ENCODE assay signal across 8 mouse cellular contexts in genomic region chr17:50136060-50136459, GRCm38 (mm10). TPM values are rescaled to one million over a fixed set of nuclear protein-coding genes. Genes with fewer than 3 reads are reported as not detected.
DNase-seq lines count a peak whose midpoint lies in the region; ATAC-seq and TF ChIP-seq lines count a peak whose summit lies in the region.

No protein-coding gene starts in this region.

- no peak overlapping the region for H3K9ac ChIP-seq in CH12.LX (ENCODE audit: insufficient read depth, low read depth)
- 0 out of 2 replicates have a peak overlapping the region, but pooled peaks have one; percentile 10 for H3K9ac ChIP-seq in heart, embryonic 16.5 days (ENCODE audit: low read length)
- H3K9ac ChIP-seq in liver, embryonic 13.5 days = no peak overlapping the region

- H3K27ac ChIP-seq in CH12.LX (ENCODE audit: insufficient read depth, low read depth) = 0 out of 2 replicates have a peak overlapping the region, but pooled peaks have one; percentile 16
- H3K27ac ChIP-seq in heart, embryonic 16.5 days (ENCODE audit: low read length) = peak overlapping the region; percentile 44; the same call in 1 of the 2 replicates
- H3K27ac ChIP-seq in liver, embryonic 13.5 days = no peak overlapping the region

- no peaks in the 10 kb centered on the region for H3K9me3 ChIP-seq in CH12.LX (replicated peaks; ENCODE audit: low read length)
- no peaks in the 10 kb centered on the region for H3K9me3 ChIP-seq in heart, embryonic 16.5 days (replicated peaks; ENCODE audit: control insufficient read depth, low read length)
- no peaks in the 10 kb centered on the region for H3K9me3 ChIP-seq in liver, embryonic 13.5 days (replicated peaks)

- dilution Hi-C loops in CH12.LX (cut with MboI; ENCODE audit: extremely low pct_ligation_motif_present, extremely low pct_unique_long_range_greater_than_20kb, low sequenced_read_pairs) = no loop called here

- WGBS in heart, embryonic 16.5 days = 34% methylated on average over 9 of the region's 9 CpGs
- WGBS in liver, embryonic 13.5 days (ENCODE audit: insufficient replicate concordance) = 21% methylated on average over 9 of the region's 9 CpGs

- H3K27me3 ChIP-seq in CH12.LX (replicated peaks) = no peaks in the 10 kb centered on the region
- no peaks in the 10 kb centered on the region for H3K27me3 ChIP-seq in heart, embryonic 16.5 days (ENCODE audit: control insufficient read depth, insufficient read depth, low read length)
- no peaks in the 10 kb centered on the region for H3K27me3 ChIP-seq in liver, embryonic 13.5 days

- no peak overlapping the region for H3K4me2 ChIP-seq in CH12.LX (ENCODE audit: insufficient read depth, low read depth, poor library complexity, severe bottlenecking)
- peak overlapping the region; percentile 9; the same call in 1 of the 2 replicates for H3K4me2 ChIP-seq in heart, embryonic 16.5 days (ENCODE audit: low read depth, low read length)
- no peak overlapping the region for H3K4me2 ChIP-seq in liver, embryonic 13.5 days

- peak; percentile 58; the same call in 1 of the 2 replicates for ATAC-seq in heart, embryonic 16.5 days (replicated peaks; ENCODE audit: extremely low read depth, insufficient read depth, low FRiP score)
- ATAC-seq in liver, embryonic 13.5 days (ENCODE audit: low read depth) = peak; percentile 71

- no peak for TF ChIP-seq EP300 in CH12.LX (IDR thresholded peaks at IDR 0.05; ENCODE audit: low read length)

- DNase-seq in 416B (ENCODE audit: low read depth) (peak; percentile 98), CH12.LX (ENCODE audit: extremely low read depth) (no peak)
- DNase-seq in liver, embryonic 13.5 days = peak; percentile 18
- DNase-seq in spleen, postnatal 10 days (ENCODE audit: low spot score in 2 of 2) = peak; percentile 27 to 64
- DNase-seq in layer of hippocampus, postnatal 10 days (ENCODE audit: low spot score in 2 of 2) = no peak
- DNase-seq in ovary, adult 18-20 months (ENCODE audit: low spot score) = no peak
- no peak for DNase-seq in right cerebral cortex, postnatal 36 days (ENCODE audit: low spot score in 2 of 2)

- H3K79me2 ChIP-seq in CH12.LX (replicated peaks; ENCODE audit: control insufficient read depth, extremely low read depth, insufficient read depth, poor library complexity, severe bottlenecking) = peaks cover 93% of the 10 kb centered on the region

- no peak for TF ChIP-seq CTCF in CH12.LX (conservative IDR thresholded peaks at IDR 0.05 in 1 of 2, IDR thresholded peaks at IDR 0.05 in 1 of 2; ENCODE audit: low read depth in 2 of 2, low read length in 2 of 2)

- H3K36me3 ChIP-seq in CH12.LX (replicated peaks in 1 of 2; ENCODE audit: control insufficient read depth in 1 of 2, insufficient read depth in 1 of 2, low read length in 1 of 2) = peaks cover 73 to 99% of the 10 kb centered on the region in 2 experiments
- no peaks in the 10 kb centered on the region for H3K36me3 ChIP-seq in heart, embryonic 16.5 days (ENCODE audit: control insufficient read depth, insufficient read depth)
- no peaks in the 10 kb centered on the region for H3K36me3 ChIP-seq in liver, embryonic 13.5 days

- in situ Hi-C loops in CH12.LX (cut with MboI; ENCODE audit: low pct_ligation_motif_present, low pct_unique_long_range_greater_than_20kb, low sequenced_read_pairs) = no loop called here

- H3K4me1 ChIP-seq in CH12.LX (ENCODE audit: control insufficient read depth in 1 of 2, insufficient read depth in 2 of 2) = peaks cover 0 to 84% of the 10 kb centered on the region in 2 experiments; a peak in 2 of 4 replicates
- H3K4me1 ChIP-seq in heart, embryonic 16.5 days (ENCODE audit: control insufficient read depth, insufficient read depth, low read length) = peaks cover 16% of the 10 kb centered on the region
- H3K4me1 ChIP-seq in liver, embryonic 13.5 days (replicated peaks) = peaks cover 19% of the 10 kb centered on the region

- H3K4me3 ChIP-seq in CH12.LX (replicated peaks in 1 of 3; ENCODE audit: low read depth in 2 of 3, low read length in 2 of 3, poor library complexity in 1 of 3) = no peak overlapping the region
- H3K4me3 ChIP-seq in heart, embryonic 16.5 days (ENCODE audit: low read length) = no peak overlapping the region
- H3K4me3 ChIP-seq in liver, embryonic 13.5 days (replicated peaks) = no peak overlapping the region

- TF ChIP-seq POLR2A in CH12.LX (IDR thresholded peaks at IDR 0.05; ENCODE audit: low read depth, low read length) = no peak

- no peak for TF ChIP-seq RAD21 in CH12.LX (IDR thresholded peaks at IDR 0.05; ENCODE audit: low read depth, low read length)

TF ChIP-seq in CH12.LX, 34 proteins besides CTCF, POLR2A, EP300 and RAD21:
- TF ChIP-seq RCOR1 (conservative IDR thresholded peaks at IDR 0.05; ENCODE audit: low read depth, low read length) = no peak
- TF ChIP-seq ZKSCAN1 (IDR thresholded peaks at IDR 0.05; ENCODE audit: borderline replicate concordance, low read depth, low read length) = no peak
- TF ChIP-seq TCF12 (IDR thresholded peaks at IDR 0.05; ENCODE audit: low read depth, low read length) = no peak
- TF ChIP-seq TBP (conservative IDR thresholded peaks at IDR 0.05; ENCODE audit: low read depth, low read length) = no peak
- TF ChIP-seq HCFC1 (IDR thresholded peaks at IDR 0.05; ENCODE audit: low read depth, low read length) = no peak
- no peak for TF ChIP-seq MAX (IDR thresholded peaks at IDR 0.05; ENCODE audit: low read length)
- no peak for TF ChIP-seq ZMIZ1 (IDR thresholded peaks at IDR 0.05; ENCODE audit: low read depth, low read length)
- no peak for TF ChIP-seq KAT2A (IDR thresholded peaks at IDR 0.05; ENCODE audit: insufficient replicate concordance, low read length)
- TF ChIP-seq MEF2A (IDR thresholded peaks at IDR 0.05; ENCODE audit: borderline replicate concordance, low read depth, low read length) = no peak
- no peak for TF ChIP-seq CHD2 (IDR thresholded peaks at IDR 0.05; ENCODE audit: low read length)
- TF ChIP-seq NRF1 (IDR thresholded peaks at IDR 0.05; ENCODE audit: low read depth, low read length) = no peak
- no peak for TF ChIP-seq ELF1 (IDR thresholded peaks at IDR 0.05; ENCODE audit: low read depth, low read length)
- TF ChIP-seq MAZ (IDR thresholded peaks at IDR 0.05; ENCODE audit: low read depth, low read length) = no peak
- no peak for TF ChIP-seq MYC (IDR thresholded peaks at IDR 0.05; ENCODE audit: low read depth, low read length)
- no peak for TF ChIP-seq GABPA (IDR thresholded peaks at IDR 0.05; ENCODE audit: insufficient replicate concordance, low read depth, low read length)
- no peak for TF ChIP-seq CHD1 (IDR thresholded peaks at IDR 0.05; ENCODE audit: low read depth, low read length)
- no peak for TF ChIP-seq E2F4 (IDR thresholded peaks at IDR 0.05; ENCODE audit: insufficient replicate concordance, low read depth, low read length)
- TF ChIP-seq MAFK (IDR thresholded peaks at IDR 0.05; ENCODE audit: insufficient replicate concordance, low read length) = no peak
- no peak for TF ChIP-seq BHLHE40 (IDR thresholded peaks at IDR 0.05; ENCODE audit: low read depth, low read length)

RNA-seq across cellular contexts. Expression of gene Rftn1, which starts 54.4 kb away (rescaled TPM):
- 52.5 and 76.2 TPM in 2 replicates for total RNA-seq in CH12.LX (2012; rRNA removed)
- total RNA-seq in CH12.LX (2014; rRNA removed) = 60.5 and 71.7 TPM in 2 replicates
- 66.2 and 80.6 TPM in 2 replicates for polyA plus RNA-seq in CH12.LX (2012; ENCODE audit: insufficient read length, low read depth)
- polyA plus RNA-seq in heart, embryonic 16.5 days (2015; fragmentation: Nextera tagmentation; extraction: Ambion mirVana) = 36.3 and 37.8 TPM in 2 replicates
- polyA plus RNA-seq in liver, embryonic 13.5 days (2015; fragmentation: Nextera tagmentation; extraction: Ambion mirVana) = 5.7 and 6.0 TPM in 2 replicates
- 10 to 100 TPM; 22.1 to 23.2 TPM for total RNA-seq in layer of hippocampus, postnatal 10 days (2021)

Comparison
In these comparisons a context has a peak if more than half of its experiments do, and no peak if none do; other contexts are left out.
1. DNase-seq: peak in 416B (single experiment), liver, embryonic 13.5 days (single experiment) and spleen, postnatal 10 days (2 of 2); none in CH12.LX (single experiment), layer of hippocampus, postnatal 10 days (0 of 2), ovary, adult 18-20 months (single experiment) and right cerebral cortex, postnatal 36 days (0 of 2).